Mouse (Mus musculus) bone marrow macrophage, adult 2 months (primary cell): ENCODE measurements around the gene Cxcr1.

Experiments used
- CTCF ChIP-seq: IDR thresholded peaks from 2 replicates; pipeline ENCODE4 v1.5.1; 2012; ENCODE audit warnings: low read depth, mild to moderate bottlenecking, low read length, moderate library complexity
- POLR2A ChIP-seq: IDR thresholded peaks from 2 replicates; pipeline ENCODE4 v1.6.1; 2012; ENCODE audit warnings: mild to moderate bottlenecking, low read depth, low read length, borderline replicate concordance

DNA sequence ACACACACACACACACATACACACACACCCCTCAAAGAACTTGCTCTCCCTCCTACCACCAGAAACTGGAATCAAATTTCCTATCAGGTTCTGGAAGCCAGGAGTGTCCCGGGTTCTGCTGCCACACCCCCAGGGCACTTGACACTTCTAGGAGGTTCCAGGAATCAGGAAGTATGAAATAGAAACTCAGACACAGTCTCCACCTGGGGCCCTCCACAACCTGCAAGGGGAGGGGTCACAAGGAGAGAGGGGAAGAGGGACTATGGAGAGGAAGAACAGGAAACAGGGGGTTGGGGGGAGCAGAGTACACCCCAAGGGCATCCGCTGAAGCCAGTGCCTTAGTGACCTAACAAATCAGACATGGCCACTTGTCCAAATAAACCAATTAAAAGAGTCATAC lies 13.0 kb downstream of the Cxcr1 start:
- TF ChIP-seq CTCF (no peak), POLR2A (no peak)
